Mouse (Mus musculus) heart, adult 2 months (tissue): ENCODE measurements around the gene Catsper3. TPM values are rescaled to one million over a fixed set of nuclear protein-coding genes. Genes with fewer than 3 reads are reported as not detected.

Experiments used
- DNase-seq, 2 experiments: peaks; one replicate each; pipeline ENCODE4 v3.0.0; 2021
- H3K27ac ChIP-seq: fragments of 200-600 bp; 2 replicates; pipeline ENCODE4 v1.8.1; 2022
- H3K27me3 ChIP-seq: fragments of 200-500 bp; 2 replicates; pipeline ENCODE4 v1.6.1; 2012; ENCODE audit warnings: mild to moderate bottlenecking, low read length, inconsistent platforms, mixed read lengths; ENCODE audit not compliant: control insufficient read depth, insufficient read depth
- H3K36me3 ChIP-seq: fragments of 200-500 bp; 2 replicates; pipeline ENCODE4 v1.6.1; 2012; ENCODE audit warnings: low read length, inconsistent platforms; ENCODE audit not compliant: control insufficient read depth, insufficient read depth
- H3K4me1 ChIP-seq: fragments of 200-500 bp; 2 replicates; pipeline ENCODE4 v1.6.1; 2011; ENCODE audit warnings: low read length; ENCODE audit not compliant: control insufficient read depth, insufficient read depth
- H3K4me3 ChIP-seq: fragments of 200-600 bp; 2 replicates; pipeline ENCODE4 v1.8.1; 2022
- H3K79me2 ChIP-seq: fragments of 200-500 bp; replicated peaks from 2 replicates; pipeline ENCODE4 v1.6.1; 2012; ENCODE audit warnings: mild to moderate bottlenecking, inconsistent platforms, low read length, moderate library complexity, mixed read lengths; ENCODE audit not compliant: control insufficient read depth, insufficient read depth
- H3K9ac ChIP-seq: fragments of 200-500 bp; 2 replicates; pipeline ENCODE4 v1.6.1; 2012; ENCODE audit warnings: low read depth, mild to moderate bottlenecking, control low read depth, inconsistent platforms, low read length, mixed read lengths
- CTCF ChIP-seq: fragments of 200-600 bp; IDR thresholded peaks from 2 replicates; pipeline ENCODE4 v1.8.1; 2022; ENCODE audit warnings: antibody characterized with exemption, mild to moderate bottlenecking, moderate library complexity
- EP300 ChIP-seq: fragments of 200-500 bp; IDR thresholded peaks from 2 replicates; pipeline ENCODE4 v1.6.1; 2011; ENCODE audit warnings: low read depth, low read length, control low read depth; ENCODE audit not compliant: insufficient read depth
- POLR2A ChIP-seq: fragments of 200-500 bp; IDR thresholded peaks from 2 replicates; pipeline ENCODE4 v1.6.1; 2011; ENCODE audit warnings: mild to moderate bottlenecking, low read depth, low read length, control low read depth; ENCODE audit not compliant: insufficient read depth
- WGBS: fragments of 180-500 bp; shearing (Covaris S2); methylation state at CpG from one replicate; pipeline ENCODE4 v1.1.7; 2018; 5-methylcytosine and 5-hydroxymethylcytosine counted together
- intact Hi-C: fragments of 180-260 bp; cut with DNase I; formaldehyde crosslinking; loops from one replicate; pipeline ENCODE4 v1.15.1; 2025
- polyA plus RNA-seq: library from polyadenylated mRNA; depleted of rRNA; stranded (reverse); fragments of >200 nt; gene quantifications from 2 replicates; pipeline ENCODE4 v1.2.3, GENCODE M21; 2012
- total RNA-seq, 2 experiments: library from RNA; stranded (reverse); gene quantifications; 2 replicates each; pipeline ENCODE4 v1.2.3; 2021

The Catsper3 gene
- total and polyA plus RNA-seq, 3 experiments: 0.12 to 0.23 TPM; not detected in 1

- H3K9ac ChIP-seq: no peak overlapping the region
- H3K4me1 ChIP-seq: 0 out of 2 replicates have a peak, but pooled peaks cover 1% of the 10 kb centered on the region
- WGBS: 10% methylated on average over 6 of the region's 6 CpGs
- H3K27me3 ChIP-seq: peaks cover 65% of the 10 kb centered on the region
- DNase-seq: no peak
- no peak overlapping the region for H3K27ac ChIP-seq
- no peaks in the 10 kb centered on the region for H3K36me3 ChIP-seq
- H3K4me3 ChIP-seq: 0 out of 2 replicates have a peak overlapping the region, but pooled peaks have one; percentile 21
- no peaks in the 10 kb centered on the region for H3K79me2 ChIP-seq
- intact Hi-C loops: no loop called here
- no peak for TF ChIP-seq POLR2A
- TF ChIP-seq EP300: no peak
- TF ChIP-seq CTCF: no peak
Observed at GRCm38 (mm10) chr13:55827679-55828140, 43.3 kb downstream of the Catsper3 start.

- peaks cover 70% of the 10 kb centered on the region for H3K27me3 ChIP-seq
- H3K36me3 ChIP-seq: no peaks in the 10 kb centered on the region
- no peak overlapping the region for H3K9ac ChIP-seq
- H3K27ac ChIP-seq: no peak overlapping the region
- H3K4me3 ChIP-seq: 0 out of 2 replicates have a peak overlapping the region, but pooled peaks have one; percentile 21
- peak in 1 of 2 experiments; percentile 43 for DNase-seq
- H3K79me2 ChIP-seq: no peaks in the 10 kb centered on the region
- H3K4me1 ChIP-seq: 0 out of 2 replicates have a peak, but pooled peaks cover 1% of the 10 kb centered on the region
- TF ChIP-seq CTCF (no peak), EP300 (no peak), POLR2A (no peak)
- 5% methylated on average over 50 of the region's 50 CpGs for WGBS
- intact Hi-C loops: no loop called here
Observed at GRCm38 (mm10) chr13:55828141-55829017, 44.0 kb downstream of the Catsper3 start.

- TF ChIP-seq POLR2A (no peak), EP300 (no peak), CTCF (no peak)
- no peaks in the 10 kb centered on the region for H3K36me3 ChIP-seq
- H3K79me2 ChIP-seq: no peaks in the 10 kb centered on the region
- 17% methylated on average over 12 of the region's 12 CpGs for WGBS
- intact Hi-C loops: no loop called here
- DNase-seq: no peak
- peaks cover 65% of the 10 kb centered on the region for H3K27me3 ChIP-seq
- H3K9ac ChIP-seq: no peak overlapping the region
- no peak overlapping the region for H3K4me3 ChIP-seq
- H3K27ac ChIP-seq: no peak overlapping the region
- 0 out of 2 replicates have a peak, but pooled peaks cover 1% of the 10 kb centered on the region for H3K4me1 ChIP-seq
Observed at GRCm38 (mm10) chr13:55829018-55829655, 44.8 kb downstream of the Catsper3 start.

GRCm38 (mm10) chr13:55830081-55830832, 45.9 kb downstream of the Catsper3 start:
- peak; percentile 19 to 47 for DNase-seq
- H3K27me3 ChIP-seq: peaks cover 63% of the 10 kb centered on the region
- intact Hi-C loops: loop anchor here (10.0 kb wide), 1 partner anchor 425 kb away; the partner anchor contains the start of gene Neurog1
- H3K27ac ChIP-seq: no peak overlapping the region
- TF ChIP-seq EP300 (no peak), POLR2A (no peak), CTCF (no peak)
- H3K4me1 ChIP-seq: 0 out of 2 replicates have a peak, but pooled peaks cover 1% of the 10 kb centered on the region
- H3K4me3 ChIP-seq: peak overlapping the region; percentile 1; the same call in 1 of the 2 replicates
- 2% methylated on average over 48 of the region's 48 CpGs for WGBS
- H3K36me3 ChIP-seq: no peaks in the 10 kb centered on the region
- no peaks in the 10 kb centered on the region for H3K79me2 ChIP-seq
- H3K9ac ChIP-seq: no peak overlapping the region
